Mouse (Mus musculus) lung, postnatal 0 days (tissue): ENCODE measurements around the gene Casq1.

Source experiments
- CTCF ChIP-seq: IDR thresholded peaks from 2 replicates; pipeline ENCODE4 v1.5.1; 2016; ENCODE audit warnings: antibody characterized with exemption, mild to moderate bottlenecking
- EP300 ChIP-seq: IDR thresholded peaks from 2 replicates; pipeline ENCODE4 v1.6.1; 2016; ENCODE audit warnings: antibody characterized with exemption, mild to moderate bottlenecking, control low read depth

DNA sequence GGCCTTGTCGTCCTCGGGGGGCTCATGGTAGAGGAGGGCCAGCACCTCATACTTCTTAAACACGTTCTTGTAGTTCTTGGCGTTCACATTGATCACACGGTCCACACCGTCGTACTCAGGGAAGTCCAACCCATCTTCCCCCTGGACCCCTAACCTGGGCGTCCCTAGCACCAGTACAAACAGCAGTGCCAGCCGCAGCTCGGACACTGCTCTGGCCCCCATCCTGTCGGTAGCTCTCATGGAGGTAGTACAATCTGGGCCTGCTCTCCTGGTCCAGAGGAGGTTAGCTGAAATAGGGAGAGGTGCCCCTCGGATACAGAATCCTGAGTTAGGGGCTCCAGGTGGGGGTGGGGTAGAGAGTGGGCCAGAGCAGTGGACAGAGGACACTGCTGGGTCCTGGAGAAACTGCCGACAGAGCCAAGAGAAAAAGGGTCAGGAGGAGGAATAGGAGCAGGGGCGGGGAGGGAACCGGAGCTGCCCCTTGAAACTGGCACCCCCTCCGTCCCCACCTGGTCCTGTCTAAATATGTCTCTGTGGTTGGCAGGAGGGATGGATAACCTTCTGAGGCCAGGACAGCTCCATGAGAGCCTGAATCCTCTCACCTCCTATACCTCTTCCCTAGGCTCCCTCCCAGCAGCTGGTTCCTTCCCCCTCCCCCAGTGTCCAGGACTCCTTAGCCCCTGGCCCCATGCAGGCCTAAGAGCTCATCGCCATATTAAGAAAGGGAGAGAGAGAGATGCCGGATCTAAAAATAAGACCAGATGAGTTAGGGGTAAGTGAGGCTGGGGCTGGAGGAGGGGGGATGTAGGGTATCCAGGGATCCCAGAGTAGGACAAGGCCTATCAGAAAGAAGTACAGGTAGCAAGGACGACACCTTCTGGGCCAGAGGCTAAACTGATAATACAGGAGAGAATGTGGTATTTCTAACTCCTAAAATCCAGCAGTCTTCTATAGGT, at the start of gene Casq1:
- no peak for TF ChIP-seq CTCF
- no peak for TF ChIP-seq EP300
